Mouse (Mus musculus) liver, postnatal 0 days (tissue): ENCODE results near the gene Paqr5.

Source experiments
- CTCF ChIP-seq: sonication (generic); IDR thresholded peaks from 2 replicates; pipeline ENCODE4 v1.5.1; 2016; ENCODE audit warnings: antibody characterized with exemption, low read depth
- EP300 ChIP-seq: IDR thresholded peaks from 2 replicates; pipeline ENCODE4 v1.6.1; 2016; ENCODE audit warnings: antibody characterized with exemption, low read depth, mild to moderate bottlenecking

- TF ChIP-seq CTCF (no peak), EP300 (no peak)
Observed at GRCm38 (mm10) chr9:62017329-62017728, 9.3 kb downstream of the Paqr5 start.
